Mouse (Mus musculus): Measurements from ENCODE around the gene Csrp1.

- TF ChIP-seq CTCF (IDR thresholded peaks at IDR 0.05; ENCODE audit: low read depth) (no peak), EP300 (IDR thresholded peaks at IDR 0.05; ENCODE audit: low read depth) (no peak)
Measured at GRCm38 (mm10) chr1:135768400-135768799, 48.5 kb downstream of the Csrp1 start.
